Mouse (Mus musculus): Measurements from ENCODE around the gene Tectb. TPM values are rescaled to one million over a fixed set of nuclear protein-coding genes. Genes with fewer than 3 reads are reported as not detected.
A peak's percentile ranks its signal among the peaks of the same experiment; 100 is the strongest.

The Tectb gene
- polyA plus RNA-seq, 1 experiment: not detected

- no peak overlapping the region for H3K4me3 ChIP-seq (ENCODE audit: insufficient read depth, low read depth, low read length)
- TF ChIP-seq CTCF (IDR thresholded peaks at IDR 0.05; ENCODE audit: insufficient read depth, low read depth, low read length) (no peak), POLR2A (IDR thresholded peaks at IDR 0.05; ENCODE audit: insufficient read depth, low read depth, low read length) (no peak)
- 0 out of 2 replicates have a peak overlapping the region, but pooled peaks have one; percentile 29 for H3K27ac ChIP-seq (ENCODE audit: insufficient read depth, low read depth, low read length)
- H3K4me1 ChIP-seq (ENCODE audit: control insufficient read depth, insufficient read depth, low read length): peaks cover 8% of the 10 kb centered on the region
- 14% methylated on average over 7 of the region's 7 CpGs for WGBS
Observed at GRCm38 (mm10) chr19:55244791-55245231, 64.3 kb downstream of the Tectb start.

Other genes with a start within 250 kb of the Tectb start
- gene Gpam, start 53.5 kb upstream of the Tectb start, polyA plus RNA-seq (2012; ENCODE audit: insufficient read depth, insufficient read length, low replicate concordance, missing spikeins): not detected in 2 replicates
- gene Gucy2g, start 60.5 kb downstream of the Tectb start, polyA plus RNA-seq (2012; ENCODE audit: insufficient read depth, insufficient read length, low replicate concordance, missing spikeins): not detected in 2 replicates
- not detected in 2 replicates for gene Acsl5, start 71.2 kb downstream of the Tectb start, polyA plus RNA-seq (2012; ENCODE audit: insufficient read depth, insufficient read length, low replicate concordance, missing spikeins)
- 810 TPM in 1 of 2 replicates, not detected in the other for gene Zdhhc6, start 135.3 kb downstream of the Tectb start, polyA plus RNA-seq (2012; ENCODE audit: insufficient read depth, insufficient read length, low replicate concordance, missing spikeins)
- not detected in 2 replicates for gene Vti1a, start 135.6 kb downstream of the Tectb start, polyA plus RNA-seq (2012; ENCODE audit: insufficient read depth, insufficient read length, low replicate concordance, missing spikeins)